Mouse (Mus musculus): ENCODE data around the gene Gm3696.
A peak's percentile ranks its signal among the peaks of the same experiment; 100 is the strongest.
"Not testable (repeated sequence)": the region's sequence is repeated elsewhere in the genome, so short reads cannot be mapped to it uniquely, and the experiment has no call there.

Gm3696 gene

DNA sequence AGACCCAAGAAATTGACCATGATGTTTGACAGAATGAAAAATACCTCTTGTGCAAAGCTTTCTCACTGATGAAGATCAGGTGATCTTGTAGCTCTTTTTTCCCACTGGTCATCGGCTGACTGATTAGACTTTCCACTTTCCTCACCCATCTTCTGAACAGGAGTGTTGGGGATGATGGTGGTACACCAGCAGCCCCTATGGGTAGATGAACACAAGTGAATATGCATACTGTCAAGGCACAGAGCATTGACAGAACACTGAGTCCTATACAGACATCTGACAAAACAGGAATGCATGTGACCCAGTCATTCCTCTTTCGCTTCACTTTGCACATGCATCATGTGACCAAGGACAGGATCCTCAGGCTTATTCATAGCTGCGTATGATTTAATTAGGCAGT is at the start of gene Gm3696:
Gene Gm3696, minus strand, starts transcription at position 101 of the 400 bp plus-strand sequence.
- DNase-seq (ENCODE audit: low spot score), result not testable (repeated sequence)

DNA sequence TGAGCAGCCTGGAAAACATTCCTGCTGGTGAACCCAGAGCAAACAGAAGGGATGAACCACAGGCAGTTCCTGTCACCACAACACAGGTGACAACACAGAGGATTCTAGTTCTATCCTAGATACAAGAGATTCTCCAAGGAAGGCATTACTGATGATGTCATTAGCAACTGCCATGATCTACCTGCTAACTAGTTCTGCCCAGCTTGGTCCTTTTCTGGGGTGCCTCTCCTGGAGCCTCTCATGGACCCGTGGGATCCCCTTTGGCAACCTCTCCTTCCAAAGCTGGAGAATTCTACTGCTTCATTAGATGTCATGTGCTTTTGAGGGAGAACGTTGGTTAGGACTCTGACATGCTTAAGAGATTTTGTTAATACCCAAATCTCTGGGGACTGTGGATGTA is 24.9 kb upstream of the Gm3696 start, which contains the start of gene Gm6676:
Gene Gm6676, minus strand, starts transcription at position 101 of the 400 bp plus-strand sequence.
- DNase-seq (ENCODE audit: low spot score), result not testable (repeated sequence)

DNA sequence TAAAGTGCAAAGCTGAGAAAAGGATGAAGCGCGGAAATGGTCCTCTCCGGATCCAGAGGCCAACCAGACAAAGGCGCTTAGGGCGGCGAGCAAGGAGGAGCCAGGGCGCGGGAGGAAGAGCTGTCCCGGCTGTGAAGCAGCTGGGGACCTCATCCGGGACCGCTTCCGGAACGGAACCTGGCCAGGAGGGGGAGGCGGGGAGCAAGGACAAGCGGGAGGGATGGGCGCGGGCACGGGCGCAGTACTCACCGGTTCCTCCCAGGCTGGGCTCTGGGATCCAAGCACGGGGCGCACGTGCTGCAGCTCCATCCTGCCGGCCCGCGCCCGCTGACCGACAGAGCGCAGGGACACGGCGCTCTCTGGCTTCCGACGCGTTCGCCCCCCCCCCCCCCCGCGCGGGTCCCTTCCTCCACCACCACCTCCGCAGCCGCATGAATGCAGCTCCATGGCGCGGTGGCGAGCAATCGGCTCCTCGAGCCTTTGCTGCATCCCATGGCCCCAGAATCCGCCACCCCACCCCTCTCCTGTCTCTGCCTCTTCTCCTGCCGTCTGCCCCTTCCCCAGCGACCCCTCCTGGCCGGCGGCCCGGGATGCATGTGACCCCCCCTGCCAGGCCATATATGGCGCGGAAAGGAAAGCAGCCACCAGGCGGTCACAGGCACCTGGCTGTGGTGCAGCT is 4.8 kb upstream of the Gm3696 start:
- peak; percentile 42 for DNase-seq (ENCODE audit: low spot score)

DNA sequence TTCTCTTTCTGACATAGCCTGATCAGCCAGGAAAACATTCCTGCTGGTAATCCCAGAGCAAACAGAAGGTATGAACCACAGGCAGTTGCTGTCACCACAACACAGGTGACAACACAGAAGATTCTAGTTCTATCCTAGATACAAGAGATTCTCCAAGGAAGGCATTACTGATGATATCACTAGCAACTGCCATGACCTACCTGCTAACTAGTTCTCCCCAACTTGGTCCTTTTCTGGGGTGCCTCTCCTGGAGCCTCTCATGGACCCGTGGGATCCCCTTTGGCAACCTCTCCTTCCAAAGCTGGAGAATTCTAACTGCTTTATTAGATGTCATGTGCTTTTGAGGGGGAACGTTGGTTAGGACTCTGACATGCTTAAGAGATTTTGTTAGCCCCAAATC is 55.6 kb downstream of the Gm3696 start, which contains the start of gene Gm3685:
Gene Gm3685, minus strand, starts transcription at position 101 of the 400 bp plus-strand sequence.
- DNase-seq (ENCODE audit: low spot score), result not testable (repeated sequence)
